Mouse (Mus musculus) heart, embryonic 15.5 days (tissue): ENCODE data around the gene Phactr1. TPM values are rescaled to one million over a fixed set of nuclear protein-coding genes. Genes with fewer than 3 reads are reported as not detected.

Source experiments
- ATAC-seq: fragments of 200-750 bp; cut with Nextera tagmentation; replicated peaks from 2 replicates; pipeline ENCODE4 v1.8.0; 2017; ENCODE audit warnings: low read depth, moderate TSS enrichment; ENCODE audit not compliant: insufficient number of reproducible peaks, insufficient read depth, low FRiP score
- H3K27ac ChIP-seq: fragments of 300-500 bp; sonication (generic); 2 replicates; pipeline ENCODE4 v1.5.1; 2015; ENCODE audit warnings: mild to moderate bottlenecking, inconsistent platforms
- H3K27me3 ChIP-seq: fragments of 300-500 bp; sonication (generic); 2 replicates; pipeline ENCODE4 v1.6.1; 2015; ENCODE audit warnings: inconsistent platforms
- H3K36me3 ChIP-seq: fragments of 300-500 bp; sonication (generic); 2 replicates; pipeline ENCODE4 v1.6.1; 2015; ENCODE audit warnings: mild to moderate bottlenecking, inconsistent platforms
- H3K4me1 ChIP-seq: fragments of 300-500 bp; sonication (generic); replicated peaks from 2 replicates; pipeline ENCODE4 v1.6.1; 2015; ENCODE audit warnings: inconsistent platforms
- H3K4me2 ChIP-seq: fragments of 300-500 bp; sonication (generic); 2 replicates; pipeline ENCODE4 v1.6.1; 2015; ENCODE audit warnings: inconsistent platforms, mild to moderate bottlenecking, moderate library complexity
- H3K4me3 ChIP-seq: fragments of 300-500 bp; sonication (generic); 2 replicates; pipeline ENCODE4 v1.5.1; 2015; ENCODE audit warnings: mild to moderate bottlenecking, inconsistent platforms
- H3K9ac ChIP-seq: fragments of 300-500 bp; sonication (generic); 2 replicates; pipeline ENCODE4 v1.6.1; 2015; ENCODE audit warnings: mild to moderate bottlenecking, inconsistent platforms
- H3K9me3 ChIP-seq: fragments of 300-500 bp; sonication (generic); replicated peaks from 2 replicates; pipeline ENCODE4 v1.6.1; 2016; ENCODE audit warnings: inconsistent platforms
- WGBS: fragments of 180-500 bp; shearing (Covaris S2); methylation state at CpG from one replicate; pipeline ENCODE4 v1.1.7; 2015; ENCODE audit warnings: mixed read lengths; 5-methylcytosine and 5-hydroxymethylcytosine counted together
- polyA plus RNA-seq: library from polyadenylated mRNA; unstranded; fragments of >200 nt; fragmentation: Nextera tagmentation; extraction: Ambion mirVana; gene quantifications from 2 replicates; pipeline ENCODE4 v1.2.1, GENCODE M21; 2015

The Phactr1 gene
- polyA plus RNA-seq, 1 experiment from 2014 or later, result 6.5 TPM

DNA sequence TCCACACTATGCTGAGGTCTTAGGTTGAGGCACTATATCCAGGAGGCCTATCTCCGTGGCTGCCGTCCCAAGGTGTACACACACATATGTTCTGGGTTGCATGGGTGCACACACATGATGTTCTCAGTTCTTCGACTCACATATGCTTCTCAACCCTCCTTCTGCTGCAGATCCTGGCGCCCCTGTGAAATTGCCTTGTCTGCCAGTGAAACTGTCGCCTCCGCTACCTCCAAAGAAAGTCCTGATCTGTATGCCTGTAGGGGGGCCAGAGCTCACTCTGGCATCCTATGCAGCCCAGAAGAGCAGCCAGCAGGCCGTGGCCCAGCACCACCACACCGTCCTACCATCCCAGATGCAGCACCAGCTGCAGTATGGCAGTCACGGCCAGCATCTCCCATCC lies 397.1 kb downstream of the Phactr1 start:
- no peak overlapping the region for H3K4me3 ChIP-seq
- H3K9ac ChIP-seq, result no peak overlapping the region
- H3K27ac ChIP-seq, result no peak overlapping the region
- H3K4me2 ChIP-seq, result no peak overlapping the region
- ATAC-seq, result no peak
- no peaks in the 10 kb centered on the region for H3K36me3 ChIP-seq
- H3K9me3 ChIP-seq, result no peaks in the 10 kb centered on the region
- no peaks in the 10 kb centered on the region for H3K4me1 ChIP-seq
- 87% methylated on average over 9 of the region's 9 CpGs for WGBS
- H3K27me3 ChIP-seq, result no peaks in the 10 kb centered on the region

DNA sequence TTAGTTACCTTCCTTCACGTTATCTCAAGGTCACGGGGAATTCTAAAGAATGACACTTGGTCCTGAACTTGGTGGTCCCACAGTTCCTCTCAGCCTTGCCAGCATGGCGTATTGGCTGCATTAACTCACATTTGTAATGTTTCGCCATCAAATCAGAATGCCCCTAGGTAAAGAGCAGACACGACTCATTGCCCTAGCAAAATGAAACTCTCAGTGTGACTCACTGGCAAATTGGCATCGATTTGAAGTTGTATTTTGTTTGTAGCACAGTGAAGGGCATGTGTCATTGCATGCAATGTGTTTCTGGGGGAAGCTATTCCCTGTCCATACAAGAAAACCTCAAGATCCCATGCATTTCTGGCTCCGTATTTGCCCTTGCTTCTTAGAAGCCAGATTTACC lies 404.8 kb downstream of the Phactr1 start:
- WGBS, result 85% methylated on average over 7 of the region's 7 CpGs
- Histone ChIP-seq H3K9me3 (no peaks in the 10 kb centered on the region), H3K9ac (no peak overlapping the region), H3K4me1 (no peaks in the 10 kb centered on the region), H3K36me3 (no peaks in the 10 kb centered on the region), H3K27me3 (no peaks in the 10 kb centered on the region), H3K27ac (no peak overlapping the region), H3K4me2 (no peak overlapping the region), H3K4me3 (no peak overlapping the region)
- no peak for ATAC-seq

DNA sequence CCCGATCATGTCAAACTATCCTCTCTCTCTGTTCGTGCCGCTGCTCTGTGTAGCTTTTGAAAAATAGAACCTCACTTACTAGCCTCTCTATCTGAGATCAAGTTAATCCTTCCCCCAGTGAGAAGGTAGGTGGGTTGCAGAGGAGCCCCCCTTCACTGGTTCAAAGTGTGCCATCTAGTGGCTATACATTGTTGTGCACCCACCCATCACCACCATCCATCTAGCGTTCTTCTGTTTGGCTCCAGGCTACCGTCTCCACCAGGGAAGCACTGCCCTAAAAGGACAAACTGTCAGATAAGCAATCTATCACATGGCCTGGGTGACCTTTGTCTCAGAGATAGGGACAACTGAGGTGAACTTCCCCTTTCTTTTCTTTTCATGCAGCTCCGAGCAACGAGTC lies 413.9 kb downstream of the Phactr1 start:
- no peak for ATAC-seq
- Histone ChIP-seq H3K36me3 (no peaks in the 10 kb centered on the region), H3K4me3 (no peak overlapping the region), H3K9ac (no peak overlapping the region), H3K4me2 (peak overlapping the region; percentile 27), H3K27ac (no peak overlapping the region), H3K4me1 (0 out of 2 replicates have a peak, but pooled peaks cover 2% of the 10 kb centered on the region), H3K9me3 (no peaks in the 10 kb centered on the region), H3K27me3 (no peaks in the 10 kb centered on the region)
- 42% methylated on average over 7 of the region's 7 CpGs for WGBS

DNA sequence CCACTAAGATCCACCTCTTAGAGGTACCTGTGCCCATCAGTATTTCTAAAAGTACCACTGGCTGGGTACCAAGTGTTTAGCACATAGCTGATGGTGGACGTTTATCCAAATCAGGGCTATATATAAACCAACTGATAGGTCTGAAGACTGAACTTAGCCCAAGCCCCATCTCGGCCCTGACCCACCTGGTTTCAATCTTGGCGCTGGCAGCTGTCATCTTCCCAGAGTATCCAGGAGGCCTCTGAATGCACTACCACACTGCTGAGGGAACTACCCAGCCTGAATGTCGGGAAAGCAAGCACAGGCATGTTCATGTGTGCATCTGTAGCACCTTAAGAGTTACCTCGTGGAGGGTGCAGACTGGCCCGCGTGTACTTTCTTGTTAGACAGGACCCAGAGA lies 422.5 kb downstream of the Phactr1 start:
- H3K4me1 ChIP-seq, result peaks cover 24% of the 10 kb centered on the region
- no peaks in the 10 kb centered on the region for H3K36me3 ChIP-seq
- H3K4me3 ChIP-seq, result no peak overlapping the region
- H3K27ac ChIP-seq, result peak overlapping the region; percentile 62
- WGBS, result 31% methylated on average over 7 of the region's 7 CpGs
- H3K4me2 ChIP-seq, result peak overlapping the region; percentile 17; the same call in 1 of the 2 replicates
- H3K9me3 ChIP-seq, result no peaks in the 10 kb centered on the region
- H3K27me3 ChIP-seq, result no peaks in the 10 kb centered on the region
- no peak overlapping the region for H3K9ac ChIP-seq
- peak; percentile 58; the same call in 1 of the 2 replicates for ATAC-seq

DNA sequence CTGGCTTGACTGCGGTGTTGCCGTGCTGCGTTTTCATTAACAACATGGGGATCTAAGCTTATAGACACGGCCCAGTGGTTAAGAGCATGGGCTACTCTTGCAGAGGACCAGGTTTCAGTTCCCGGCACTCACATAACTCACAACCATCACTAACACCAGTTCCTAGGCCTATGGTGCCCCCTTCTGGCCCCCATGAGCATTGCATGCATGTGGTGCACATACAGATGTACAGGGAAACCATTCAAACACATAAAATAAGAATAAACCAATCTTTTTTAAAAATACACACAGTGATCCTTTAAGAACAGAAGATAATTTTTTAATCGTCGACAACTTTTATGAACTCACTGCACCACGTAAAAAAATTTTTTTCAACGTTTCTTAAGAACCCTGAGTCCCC lies 424.1 kb downstream of the Phactr1 start:
- Histone ChIP-seq H3K4me2 (no peak overlapping the region), H3K36me3 (no peaks in the 10 kb centered on the region), H3K4me3 (no peak overlapping the region), H3K27ac (no peak overlapping the region), H3K9me3 (no peaks in the 10 kb centered on the region), H3K27me3 (no peaks in the 10 kb centered on the region), H3K9ac (no peak overlapping the region), H3K4me1 (peaks cover 24% of the 10 kb centered on the region)
- ATAC-seq, result no peak
- 92% methylated on average over 9 of the region's 9 CpGs for WGBS

DNA sequence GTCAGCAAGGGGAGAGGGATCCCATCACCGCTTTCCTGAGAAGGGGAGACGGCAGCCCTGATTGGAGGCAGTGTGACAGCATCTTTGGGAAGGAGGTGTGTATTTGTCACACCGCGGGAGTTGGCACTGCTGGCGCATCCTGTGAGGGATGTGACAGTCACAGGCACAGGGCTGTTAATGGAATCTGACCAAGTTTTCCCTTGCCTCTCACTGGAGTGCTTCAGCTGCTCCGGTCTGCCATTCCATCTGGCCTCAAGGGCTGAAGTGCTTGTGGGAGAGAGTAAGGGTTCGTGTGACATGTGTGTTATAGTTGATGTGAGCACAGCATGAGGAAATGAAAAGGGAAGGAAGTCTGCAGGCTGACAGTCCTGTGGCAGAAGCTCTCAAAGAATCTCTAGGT lies 431.9 kb downstream of the Phactr1 start:
- no peak overlapping the region for H3K27ac ChIP-seq
- WGBS, result 55% methylated on average over 7 of the region's 7 CpGs
- H3K27me3 ChIP-seq, result no peaks in the 10 kb centered on the region
- H3K4me1 ChIP-seq, result peaks cover 3% of the 10 kb centered on the region; the same call in 1 of the 2 replicates
- no peak overlapping the region for H3K4me2 ChIP-seq
- no peaks in the 10 kb centered on the region for H3K36me3 ChIP-seq
- H3K9me3 ChIP-seq, result no peaks in the 10 kb centered on the region
- no peak overlapping the region for H3K4me3 ChIP-seq
- no peak overlapping the region for H3K9ac ChIP-seq
- ATAC-seq, result no peak

DNA sequence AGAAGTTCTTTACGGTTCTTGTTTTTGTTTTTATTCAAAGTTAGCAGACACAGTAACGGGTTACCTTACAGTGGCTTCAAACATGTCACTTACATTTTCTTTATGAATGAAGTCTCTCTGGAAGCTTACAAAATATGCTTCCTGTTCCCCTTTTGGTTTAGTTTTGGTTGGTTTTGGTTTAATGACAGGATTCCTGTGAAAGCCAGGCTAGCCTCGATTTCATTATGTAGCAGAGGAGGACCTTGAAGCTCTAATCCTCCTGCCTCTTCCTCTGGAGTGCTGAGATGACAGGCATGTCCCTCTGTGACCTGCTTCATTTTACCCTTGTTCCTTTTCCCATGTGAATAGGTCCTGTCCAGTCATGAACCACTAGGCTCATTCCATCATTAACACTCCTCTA lies 432.3 kb downstream of the Phactr1 start:
- Histone ChIP-seq H3K36me3 (no peaks in the 10 kb centered on the region), H3K27me3 (no peaks in the 10 kb centered on the region), H3K4me2 (no peak overlapping the region), H3K9me3 (no peaks in the 10 kb centered on the region), H3K27ac (no peak overlapping the region), H3K4me1 (peaks cover 3% of the 10 kb centered on the region; the same call in 1 of the 2 replicates), H3K9ac (no peak overlapping the region), H3K4me3 (no peak overlapping the region)
- 72% methylated on average over 3 of the region's 3 CpGs for WGBS
- no peak for ATAC-seq

DNA sequence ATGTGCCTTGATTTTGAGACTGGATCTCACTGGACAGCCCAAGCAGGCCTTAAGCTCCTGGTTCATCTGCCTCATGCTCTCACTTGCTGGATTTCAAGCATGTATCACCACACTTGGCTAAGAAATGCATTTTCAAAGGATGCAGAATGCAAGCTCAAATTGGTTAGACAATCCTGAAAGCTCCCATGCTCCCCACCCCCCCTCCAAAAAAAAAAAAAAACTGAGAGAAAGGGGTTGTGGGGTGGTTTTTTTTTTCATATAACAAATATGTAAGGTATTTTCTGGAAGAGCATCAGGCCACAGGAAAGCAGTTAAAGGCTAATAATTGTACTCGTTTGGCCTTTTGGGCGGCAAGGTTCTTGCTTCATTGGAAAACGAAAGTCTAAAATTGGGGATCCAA lies 432.7 kb downstream of the Phactr1 start:
- H3K27me3 ChIP-seq, result no peaks in the 10 kb centered on the region
- H3K27ac ChIP-seq, result no peak overlapping the region
- H3K9me3 ChIP-seq, result no peaks in the 10 kb centered on the region
- no peak for ATAC-seq
- no peak overlapping the region for H3K4me3 ChIP-seq
- no peak overlapping the region for H3K4me2 ChIP-seq
- no peaks in the 10 kb centered on the region for H3K36me3 ChIP-seq
- peaks cover 3% of the 10 kb centered on the region; the same call in 1 of the 2 replicates for H3K4me1 ChIP-seq
- H3K9ac ChIP-seq, result no peak overlapping the region
- 93% methylated on average over 3 of the region's 3 CpGs for WGBS

DNA sequence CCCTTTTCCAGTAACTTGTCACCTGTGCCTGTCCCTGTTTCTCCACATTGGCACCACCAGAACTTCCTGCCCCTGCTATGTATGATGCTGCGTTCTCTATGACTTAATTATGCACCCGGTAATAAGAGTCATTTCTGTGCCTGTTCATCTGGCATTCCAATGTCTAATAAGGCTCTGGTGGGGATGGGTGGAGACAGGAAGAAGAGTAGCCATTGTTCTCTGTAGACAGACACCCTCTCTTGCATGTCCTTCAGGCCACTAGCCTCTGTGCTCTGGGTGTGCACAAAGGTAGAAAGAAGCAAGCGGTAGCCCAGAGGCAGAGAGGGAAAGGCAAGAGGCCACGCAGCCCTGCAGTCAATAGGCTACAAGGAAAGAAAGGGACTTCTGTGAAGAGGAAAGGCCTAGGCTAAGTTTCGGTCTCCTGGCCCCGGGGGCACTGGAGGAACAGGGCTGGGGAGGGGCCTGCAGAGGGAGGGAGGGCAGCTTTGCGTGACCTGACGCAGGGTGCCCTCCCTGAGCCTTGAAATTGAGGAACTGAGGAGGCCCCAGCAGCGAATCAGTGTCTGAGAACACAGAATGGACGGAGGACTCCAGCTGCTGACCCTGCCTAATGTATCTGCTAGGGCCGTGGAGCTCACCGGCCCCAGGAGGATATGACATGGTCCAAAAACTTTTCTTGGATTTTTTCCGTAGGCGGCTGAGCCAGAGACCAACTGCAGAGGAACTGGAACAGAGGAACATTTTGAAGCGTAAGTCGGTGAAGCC lies 442.1 kb downstream of the Phactr1 start:
- Histone ChIP-seq H3K27ac (no peak overlapping the region), H3K27me3 (no peaks in the 10 kb centered on the region), H3K9me3 (no peaks in the 10 kb centered on the region), H3K4me1 (peaks cover 20% of the 10 kb centered on the region), H3K4me3 (no peak overlapping the region), H3K4me2 (no peak overlapping the region), H3K9ac (no peak overlapping the region), H3K36me3 (no peaks in the 10 kb centered on the region)
- ATAC-seq, result no peak
- 71% methylated on average over 16 of the region's 16 CpGs for WGBS

DNA sequence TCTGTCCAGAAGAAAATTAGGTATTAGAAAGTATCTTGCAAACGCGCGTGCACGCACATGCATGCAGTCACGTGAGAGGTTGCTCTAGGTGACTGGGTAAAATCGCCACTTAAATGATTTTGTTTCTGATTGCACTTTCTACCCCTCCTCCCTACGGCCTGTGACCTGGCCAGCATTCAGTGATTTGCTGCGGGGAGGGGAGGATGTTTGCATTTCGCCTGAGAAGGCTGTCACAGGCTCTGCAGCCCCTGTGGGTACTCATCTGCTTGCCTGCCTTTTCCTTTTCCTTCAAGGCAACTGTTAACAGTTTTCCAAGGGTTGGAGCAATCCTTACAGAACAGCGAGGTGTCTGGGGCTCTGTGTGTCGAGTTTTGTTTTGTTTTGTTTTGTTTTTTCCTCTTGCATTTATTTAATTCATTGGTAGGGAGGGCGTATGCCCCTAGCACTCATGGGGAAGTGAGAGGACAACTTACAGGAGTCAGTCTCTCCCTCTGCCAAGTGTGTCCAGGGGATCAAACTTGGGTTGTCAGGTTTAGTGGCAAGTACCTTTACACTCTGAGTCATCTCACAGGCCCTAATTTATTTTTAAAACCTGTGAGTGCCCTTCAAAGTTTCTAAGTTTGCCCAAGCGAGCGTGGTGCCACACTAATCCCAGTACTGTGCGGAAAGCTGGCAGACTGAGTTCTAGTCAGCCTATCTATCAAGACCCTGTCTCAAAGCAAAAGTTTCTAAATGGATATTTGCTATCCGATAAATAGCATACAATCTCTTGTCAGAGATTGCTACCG lies 443.7 kb downstream of the Phactr1 start:
- WGBS, result 49% methylated on average over 17 of the region's 17 CpGs
- no peak overlapping the region for H3K9ac ChIP-seq
- ATAC-seq, result no peak
- H3K27ac ChIP-seq, result peak overlapping the region; percentile 45
- H3K4me1 ChIP-seq, result peaks cover 20% of the 10 kb centered on the region
- H3K36me3 ChIP-seq, result no peaks in the 10 kb centered on the region
- 0 out of 2 replicates have a peak overlapping the region, but pooled peaks have one; percentile 4 for H3K4me2 ChIP-seq
- no peaks in the 10 kb centered on the region for H3K9me3 ChIP-seq
- H3K4me3 ChIP-seq, result no peak overlapping the region
- no peaks in the 10 kb centered on the region for H3K27me3 ChIP-seq

DNA sequence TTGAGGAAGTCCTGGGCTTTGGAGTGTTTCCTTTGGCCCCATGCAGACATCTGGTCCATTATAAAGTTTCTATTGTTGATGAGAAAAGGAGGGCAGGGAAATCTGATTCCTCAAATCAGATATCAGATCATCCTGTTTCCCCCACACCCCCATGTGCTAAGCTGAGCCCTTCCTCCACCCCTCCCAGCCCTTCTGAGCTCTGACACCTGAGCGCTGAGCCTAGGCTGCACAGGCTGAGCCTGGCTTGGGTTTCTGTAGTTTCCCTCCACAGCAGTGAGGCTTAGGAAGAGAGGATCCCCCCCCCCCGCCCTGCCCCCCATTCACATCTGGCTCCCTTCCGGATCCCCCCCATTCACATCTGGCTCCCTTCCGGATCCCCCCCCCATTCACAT lies 444.3 kb downstream of the Phactr1 start:
- 0 out of 2 replicates have a peak, but pooled peaks have one; percentile 50 for ATAC-seq
- no peaks in the 10 kb centered on the region for H3K36me3 ChIP-seq
- peak overlapping the region; percentile 45 for H3K27ac ChIP-seq

More for the DNA sequence above, 444.3 kb downstream of the Phactr1 start:
- Histone ChIP-seq H3K4me2 (0 out of 2 replicates have a peak overlapping the region, but pooled peaks have one; percentile 4), H3K27me3 (no peaks in the 10 kb centered on the region), H3K9me3 (no peaks in the 10 kb centered on the region), H3K4me1 (peaks cover 20% of the 10 kb centered on the region), H3K9ac (no peak overlapping the region), H3K4me3 (no peak overlapping the region)
- WGBS, result 39% methylated on average over 4 of the region's 4 CpGs
